ENCODE assay signal across 7 mouse cellular contexts in the genomic region with DNA sequence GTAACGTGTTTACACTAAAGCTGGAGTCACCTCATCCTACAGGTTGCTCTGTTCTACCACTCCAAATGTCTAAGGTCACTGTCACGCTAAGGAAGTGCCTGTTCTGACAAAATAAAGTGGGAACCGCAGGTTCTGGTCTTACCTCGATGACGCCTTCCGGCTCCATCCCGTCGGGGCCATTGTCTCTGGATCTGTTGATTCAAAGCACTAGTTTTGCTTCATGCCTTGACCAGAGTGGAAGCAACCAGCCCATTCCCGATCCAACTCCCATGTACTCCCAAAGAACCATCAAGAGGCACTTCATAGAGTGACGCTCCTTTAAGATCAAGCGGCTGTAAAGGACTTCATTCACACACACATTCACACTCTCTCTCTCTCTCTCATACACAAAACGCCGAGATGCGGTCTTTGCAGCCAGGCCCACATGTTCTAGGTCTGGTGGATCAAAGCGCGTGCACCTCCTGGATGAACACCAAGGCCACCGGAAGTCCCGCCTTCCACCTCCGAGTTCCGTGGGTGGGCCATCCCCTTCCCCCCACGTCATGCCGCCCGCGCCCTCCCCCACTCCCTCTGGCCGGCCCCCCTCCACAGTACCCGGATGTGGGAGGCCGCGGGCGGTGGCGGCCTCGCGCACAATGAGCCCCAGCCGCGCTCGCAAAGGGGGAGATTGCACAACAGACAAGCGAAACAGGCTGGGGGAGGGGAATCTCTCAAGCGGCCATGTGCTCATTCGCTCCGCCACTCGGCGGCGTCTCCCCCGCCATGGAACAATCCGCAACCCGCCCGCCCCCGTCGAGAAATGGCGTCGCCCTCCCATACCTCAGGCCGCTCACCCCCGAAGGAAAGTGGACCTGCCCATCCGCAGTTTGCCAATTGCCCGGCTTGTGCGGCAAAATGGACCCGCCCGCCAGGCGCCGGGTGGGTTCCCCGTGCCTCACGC. TPM values are rescaled to one million over a fixed set of nuclear protein-coding genes. Genes with fewer than 3 reads are reported as not detected.
DNase-seq lines count a peak whose midpoint lies in the region; ATAC-seq and TF ChIP-seq lines count a peak whose summit lies in the region.

No protein-coding gene starts in this region.

- peak; percentile 49; the same call in 1 of the 2 replicates for ATAC-seq in embryonic facial prominence, embryonic 12.5 days (ENCODE audit: insufficient number of reproducible peaks, insufficient read depth, low FRiP score, low TSS enrichment)
- ATAC-seq in limb, embryonic 13.5 days (ENCODE audit: low FRiP score, low read depth), result peak; percentile 66
- ATAC-seq in midbrain, embryonic 16.5 days, result peak; percentile 78

- H3K4me1 ChIP-seq in embryonic facial prominence, embryonic 12.5 days, result peaks cover 15% of the 10 kb centered on the region
- peaks cover 5% of the 10 kb centered on the region for H3K4me1 ChIP-seq in heart, adult 2 months (ENCODE audit: control insufficient read depth, insufficient read depth, low read length)
- peaks cover 28% of the 10 kb centered on the region for H3K4me1 ChIP-seq in limb, embryonic 13.5 days
- H3K4me1 ChIP-seq in midbrain, embryonic 16.5 days (ENCODE audit: control insufficient read depth, insufficient read depth, low read length), result peaks cover 25% of the 10 kb centered on the region

- no peak for TF ChIP-seq CTCF in heart, adult 2 months (IDR thresholded peaks at IDR 0.05)

- H3K27me3 ChIP-seq in embryonic facial prominence, embryonic 12.5 days, result no peaks in the 10 kb centered on the region
- no peaks in the 10 kb centered on the region for H3K27me3 ChIP-seq in heart, adult 2 months (ENCODE audit: control insufficient read depth, insufficient read depth, low read length)
- H3K27me3 ChIP-seq in limb, embryonic 13.5 days, result no peaks in the 10 kb centered on the region
- H3K27me3 ChIP-seq in midbrain, embryonic 16.5 days (ENCODE audit: control insufficient read depth, insufficient read depth, low read depth, low read length), result no peaks in the 10 kb centered on the region

- peaks cover 75% of the 10 kb centered on the region for H3K36me3 ChIP-seq in embryonic facial prominence, embryonic 12.5 days
- H3K36me3 ChIP-seq in heart, adult 2 months (ENCODE audit: control insufficient read depth, insufficient read depth, low read length), result peaks cover 18% of the 10 kb centered on the region
- peaks cover 75% of the 10 kb centered on the region for H3K36me3 ChIP-seq in limb, embryonic 13.5 days
- H3K36me3 ChIP-seq in midbrain, embryonic 16.5 days (ENCODE audit: control insufficient read depth, insufficient read depth, low read length), result peaks cover 35% of the 10 kb centered on the region

- intact Hi-C loops in heart, adult 2 months (cut with DNase I), result no loop called here

- H3K27ac ChIP-seq in embryonic facial prominence, embryonic 12.5 days, result peak overlapping the region; percentile 97
- H3K27ac ChIP-seq in heart, adult 2 months, result peak overlapping the region; percentile 95
- H3K27ac ChIP-seq in limb, embryonic 13.5 days, result peak overlapping the region; percentile 97
- peak overlapping the region; percentile 98 for H3K27ac ChIP-seq in midbrain, embryonic 16.5 days (ENCODE audit: low read length)

- peak; percentile 71 for TF ChIP-seq EP300 in heart, adult 2 months (IDR thresholded peaks at IDR 0.05; ENCODE audit: insufficient read depth, low read depth, low read length)

- WGBS in embryonic facial prominence, embryonic 12.5 days, result 1% methylated on average over 61 of the region's 61 CpGs
- WGBS in heart, adult 2 months, result 1% methylated on average over 61 of the region's 61 CpGs
- under 1% methylated on average over 47 of the region's 61 CpGs for WGBS in limb, embryonic 13.5 days
- WGBS in midbrain, embryonic 16.5 days, result under 1% methylated on average over 50 of the region's 61 CpGs

- H3K4me3 ChIP-seq in embryonic facial prominence, embryonic 12.5 days, result peak overlapping the region; percentile 100
- H3K4me3 ChIP-seq in heart, adult 2 months, result peak overlapping the region; percentile 85
- peak overlapping the region; percentile 100 for H3K4me3 ChIP-seq in limb, embryonic 13.5 days
- peak overlapping the region; percentile 97 for H3K4me3 ChIP-seq in midbrain, embryonic 16.5 days (ENCODE audit: low read depth, low read length)

- peak; percentile 42 for TF ChIP-seq POLR2A in heart, adult 2 months (IDR thresholded peaks at IDR 0.05; ENCODE audit: insufficient read depth, low read depth, low read length)

- peak; percentile 98 for DNase-seq in adrenal gland, postnatal 25 days
- DNase-seq in heart, adult 2 months, result peak; percentile 95 to 96
- peak; percentile 91 to 93 for DNase-seq in kidney, adult 8-10 months
- DNase-seq in spleen, postnatal 10 days (ENCODE audit: low spot score in 2 of 2), result peak; percentile 80 to 97

- H3K9ac ChIP-seq in embryonic facial prominence, embryonic 12.5 days, result peak overlapping the region; percentile 100
- H3K9ac ChIP-seq in heart, adult 2 months (ENCODE audit: low read depth, low read length), result peak overlapping the region; percentile 92
- peak overlapping the region; percentile 100 for H3K9ac ChIP-seq in limb, embryonic 13.5 days
- peak overlapping the region; percentile 99 for H3K9ac ChIP-seq in midbrain, embryonic 16.5 days (ENCODE audit: low read depth, low read length)

- H3K79me2 ChIP-seq in heart, adult 2 months (replicated peaks; ENCODE audit: control insufficient read depth, insufficient read depth, low read length), result no peaks in the 10 kb centered on the region

- no peaks in the 10 kb centered on the region for H3K9me3 ChIP-seq in embryonic facial prominence, embryonic 12.5 days
- H3K9me3 ChIP-seq in limb, embryonic 13.5 days, result no peaks in the 10 kb centered on the region
- no peaks in the 10 kb centered on the region for H3K9me3 ChIP-seq in midbrain, embryonic 16.5 days (replicated peaks; ENCODE audit: control insufficient read depth, low read length, poor library complexity, severe bottlenecking)

- peak overlapping the region; percentile 82 for H3K4me2 ChIP-seq in embryonic facial prominence, embryonic 12.5 days (replicated peaks)
- peak overlapping the region; percentile 99 for H3K4me2 ChIP-seq in limb, embryonic 13.5 days (replicated peaks)
- peak overlapping the region; percentile 95 for H3K4me2 ChIP-seq in midbrain, embryonic 16.5 days (ENCODE audit: low read length)

RNA-seq across cellular contexts. Expression of a gene that starts 1.2 kb away (rescaled TPM):
- 624 and 654 TPM in 2 replicates for total RNA-seq in adrenal gland, postnatal 25 days (2021)
- polyA plus RNA-seq in embryonic facial prominence, embryonic 12.5 days (2016; fragmentation: Nextera tagmentation; extraction: Ambion mirVana), result 561 and 632 TPM in 2 replicates
- 100 to 1,000 TPM; 173 to 198 TPM for total RNA-seq in heart, adult 2 months (2021)
- polyA plus RNA-seq in heart, adult 2 months (2012; rRNA removed), result 147 and 250 TPM in 2 replicates
- polyA plus RNA-seq in limb, embryonic 13.5 days (2015; fragmentation: Nextera tagmentation; extraction: Ambion mirVana), result 560 and 570 TPM in 2 replicates
- 477 and 496 TPM in 2 replicates for polyA plus RNA-seq in midbrain, embryonic 16.5 days (2015; fragmentation: Nextera tagmentation; extraction: Ambion mirVana)

RNA-seq across cellular contexts. Expression of a gene that starts 5.1 kb away (rescaled TPM):
- total RNA-seq in adrenal gland, postnatal 25 days (2021), result 14.2 and 22.6 TPM in 2 replicates
- 8.0 and 8.5 TPM in 2 replicates for polyA plus RNA-seq in embryonic facial prominence, embryonic 12.5 days (2016; fragmentation: Nextera tagmentation; extraction: Ambion mirVana)
- 1 to 10 TPM; 7.4 to 7.6 TPM for total RNA-seq in heart, adult 2 months (2021)
- polyA plus RNA-seq in heart, adult 2 months (2012; rRNA removed), result 7.0 and 14.8 TPM in 2 replicates
- polyA plus RNA-seq in limb, embryonic 13.5 days (2015; fragmentation: Nextera tagmentation; extraction: Ambion mirVana), result 12.0 and 14.8 TPM in 2 replicates
- 6.4 and 9.7 TPM in 2 replicates for polyA plus RNA-seq in midbrain, embryonic 16.5 days (2015; fragmentation: Nextera tagmentation; extraction: Ambion mirVana)

RNA-seq across cellular contexts. Expression of a gene that starts 8.6 kb away (rescaled TPM):
- total RNA-seq in adrenal gland, postnatal 25 days (2021), result 123 and 137 TPM in 2 replicates
- 63.3 and 67.9 TPM in 2 replicates for polyA plus RNA-seq in embryonic facial prominence, embryonic 12.5 days (2016; fragmentation: Nextera tagmentation; extraction: Ambion mirVana)
- 10 to 100 TPM; 13.7 to 14.2 TPM for total RNA-seq in heart, adult 2 months (2021)
- polyA plus RNA-seq in heart, adult 2 months (2012; rRNA removed), result 40.8 and 41.3 TPM in 2 replicates
- polyA plus RNA-seq in limb, embryonic 13.5 days (2015; fragmentation: Nextera tagmentation; extraction: Ambion mirVana), result 59.3 and 66.8 TPM in 2 replicates
- 101 and 104 TPM in 2 replicates for polyA plus RNA-seq in midbrain, embryonic 16.5 days (2015; fragmentation: Nextera tagmentation; extraction: Ambion mirVana)

RNA-seq across cellular contexts. Expression of a gene that starts 10.8 kb away (rescaled TPM):
- total RNA-seq in adrenal gland, postnatal 25 days (2021), result 91.6 and 91.8 TPM in 2 replicates
- 134 and 147 TPM in 2 replicates for polyA plus RNA-seq in embryonic facial prominence, embryonic 12.5 days (2016; fragmentation: Nextera tagmentation; extraction: Ambion mirVana)
- total RNA-seq in heart, adult 2 months (2021), result 10 to 100 TPM; 31.1 to 33.2 TPM
- polyA plus RNA-seq in heart, adult 2 months (2012; rRNA removed), result 35.1 and 51.8 TPM in 2 replicates
- polyA plus RNA-seq in limb, embryonic 13.5 days (2015; fragmentation: Nextera tagmentation; extraction: Ambion mirVana), result 123 and 125 TPM in 2 replicates
- polyA plus RNA-seq in midbrain, embryonic 16.5 days (2015; fragmentation: Nextera tagmentation; extraction: Ambion mirVana), result 94.0 and 98.5 TPM in 2 replicates

RNA-seq across cellular contexts. Expression of a gene that starts 14.5 kb away (rescaled TPM):
- total RNA-seq in adrenal gland, postnatal 25 days (2021), result 3.8 and 4.1 TPM in 2 replicates
- 0.50 TPM in 2 replicates for polyA plus RNA-seq in embryonic facial prominence, embryonic 12.5 days (2016; fragmentation: Nextera tagmentation; extraction: Ambion mirVana)
- total RNA-seq in heart, adult 2 months (2021), result 1 to 10 TPM; 1.4 to 3.2 TPM
- 2.9 and 4.0 TPM in 2 replicates for polyA plus RNA-seq in heart, adult 2 months (2012; rRNA removed)
- 0.33 TPM in 1 of 2 replicates, not detected in the other for polyA plus RNA-seq in limb, embryonic 13.5 days (2015; fragmentation: Nextera tagmentation; extraction: Ambion mirVana)
- polyA plus RNA-seq in midbrain, embryonic 16.5 days (2015; fragmentation: Nextera tagmentation; extraction: Ambion mirVana), result 0.53 and 0.66 TPM in 2 replicates

Comparison
In these comparisons a context has a peak if more than half of its experiments do, and no peak if none do; other contexts are left out.
1. Peak in every context shown above with its lines: DNase-seq, ATAC-seq, H3K4me3 ChIP-seq and H3K27ac ChIP-seq.